Mouse (Mus musculus): Measurements from ENCODE around the gene Pdxdc1.

GRCm38 (mm10) chr16:13812152-13812551 lies 90.8 kb downstream of the Pdxdc1 start:
- TF ChIP-seq CTCF (IDR thresholded peaks at IDR 0.05; ENCODE audit: control insufficient read depth, insufficient read depth, insufficient read length) (no peak), MYOG (IDR thresholded peaks at IDR 0.05; ENCODE audit: control insufficient read depth, extremely low read depth, insufficient read length) (no peak), USF1 (IDR thresholded peaks at IDR 0.05; ENCODE audit: low read depth) (no peak), CEBPB (IDR thresholded peaks at IDR 0.05; ENCODE audit: low read depth) (no peak), MAX (IDR thresholded peaks at IDR 0.05) (no peak), FOSL1 (IDR thresholded peaks at IDR 0.05; ENCODE audit: insufficient read depth, low read length, poor library complexity, severe bottlenecking) (no peak)
